Mouse (Mus musculus) cerebellum, postnatal 10 days (tissue): ENCODE data around the gene A830031A19Rik.
A peak's percentile ranks its signal among the peaks of the same experiment; 100 is the strongest.

ENCODE experiments used
- DNase-seq, 2 experiments: peaks; one replicate each; pipeline ENCODE4 v3.0.0; 2021; ENCODE audit warnings: mixed read lengths in 2 of 2

The A830031A19Rik gene

GRCm38 (mm10) chr11:24095236-24095635 lies 20.4 kb upstream of the A830031A19Rik start:
- no peak for DNase-seq

DNA sequence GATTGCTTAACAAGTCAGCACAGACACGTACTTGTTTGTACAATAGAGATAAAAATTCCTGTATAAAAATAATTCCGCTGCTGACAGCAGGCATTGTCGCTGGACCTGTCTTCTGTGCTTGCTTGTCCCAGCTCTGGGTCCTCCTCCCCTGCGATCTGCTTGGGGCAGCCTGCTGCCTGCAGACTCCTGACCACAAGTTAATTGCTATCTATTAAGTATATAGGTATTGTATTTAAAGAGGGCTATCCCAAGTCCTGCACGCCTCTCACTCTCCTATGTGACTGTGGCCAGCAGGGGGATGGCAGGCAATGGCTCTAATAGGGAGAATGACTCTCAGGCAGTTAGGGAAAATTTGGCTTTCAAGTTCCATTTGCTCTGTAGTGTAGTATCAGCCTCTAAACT lies 19.2 kb upstream of the A830031A19Rik start:
- peak; percentile 30 to 36 for DNase-seq

- no peak for DNase-seq
These were observed 17.8 kb upstream of the A830031A19Rik start for GRCm38 (mm10) chr11:24092618-24093017.

GRCm38 (mm10) chr11:24091393-24092080 lies 16.7 kb upstream of the A830031A19Rik start:
- DNase-seq = no peak

DNA sequence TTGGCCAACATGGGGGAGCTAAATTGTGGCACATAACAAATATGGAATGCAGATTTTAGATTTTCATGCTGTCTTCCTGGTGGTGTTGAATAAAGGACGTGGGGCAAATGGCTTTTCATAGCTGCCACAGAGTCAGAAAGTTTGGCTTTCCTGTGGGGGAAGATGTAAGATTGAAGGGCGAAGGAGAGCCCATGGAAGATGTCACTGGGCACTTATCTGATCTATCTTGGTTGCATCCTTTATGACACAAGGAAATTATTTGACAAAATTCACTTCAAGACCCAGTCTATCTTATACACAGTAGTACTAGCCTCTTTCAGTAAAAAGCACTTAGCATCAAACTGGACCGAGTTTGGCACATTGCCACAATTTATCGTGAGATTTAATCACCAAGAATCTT lies 15.6 kb upstream of the A830031A19Rik start:
- DNase-seq = no peak

GRCm38 (mm10) chr11:24087069-24087468 lies 12.2 kb upstream of the A830031A19Rik start:
- no peak for DNase-seq

DNA sequence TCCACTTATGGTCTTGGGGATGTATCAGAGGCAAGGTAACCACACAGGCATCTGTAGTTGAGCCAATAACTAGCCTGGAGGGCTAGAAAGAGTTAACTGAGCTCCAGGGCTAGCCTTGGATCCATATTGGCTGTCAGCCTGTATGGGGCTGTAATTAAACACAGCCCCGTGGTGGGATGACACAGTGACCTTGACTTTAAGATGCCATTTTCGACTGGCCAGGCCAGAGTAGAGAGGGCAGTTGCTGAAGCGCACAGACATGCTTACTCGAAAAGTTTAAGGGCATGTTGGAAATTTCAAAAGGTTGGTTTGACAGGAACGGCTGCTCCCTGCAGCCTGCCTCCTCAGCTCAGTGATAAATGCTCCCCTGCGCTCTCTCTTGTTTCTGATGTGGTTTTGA lies 11.1 kb upstream of the A830031A19Rik start:
- DNase-seq = no peak

- no peak for DNase-seq
These were observed 9.7 kb upstream of the A830031A19Rik start for GRCm38 (mm10) chr11:24084590-24084989.

- DNase-seq = no peak
These were observed 9.2 kb upstream of the A830031A19Rik start for GRCm38 (mm10) chr11:24084077-24084476.

GRCm38 (mm10) chr11:24083423-24083822 lies 8.6 kb upstream of the A830031A19Rik start:
- DNase-seq = no peak

GRCm38 (mm10) chr11:24083076-24083405 lies 8.2 kb upstream of the A830031A19Rik start:
- DNase-seq = no peak

DNA sequence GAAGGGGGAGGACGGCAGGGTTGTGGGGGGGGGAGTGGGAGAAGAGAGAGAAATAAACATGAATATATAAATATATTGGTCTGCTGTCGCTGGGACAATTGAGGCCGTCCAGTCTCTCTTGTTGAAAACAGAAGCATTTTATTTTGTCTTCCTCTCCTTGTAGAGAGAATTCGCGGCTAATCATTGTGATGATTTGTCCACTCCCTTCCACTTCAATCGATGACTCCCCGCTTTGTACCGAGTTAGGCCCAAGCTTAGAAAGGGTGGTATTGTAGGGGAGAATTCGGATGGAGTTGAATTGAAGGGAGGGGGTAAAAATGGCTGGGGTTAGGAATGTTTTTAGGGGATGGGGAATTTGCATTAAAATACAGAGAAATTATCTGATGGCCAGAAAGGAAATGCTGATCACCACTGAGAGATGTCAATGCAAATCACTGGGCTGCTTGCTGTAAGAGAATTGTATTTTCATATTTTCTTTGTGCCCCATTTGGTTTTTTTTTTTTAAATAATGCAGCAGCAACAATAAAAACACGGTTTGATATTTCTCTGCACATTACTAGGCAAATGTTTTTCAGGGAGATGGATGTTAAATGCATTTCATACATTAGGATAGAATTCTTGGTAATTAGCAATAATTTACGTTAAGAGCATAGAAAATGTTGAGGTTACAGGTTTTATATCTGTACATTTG lies 7.7 kb upstream of the A830031A19Rik start:
- no peak for DNase-seq

GRCm38 (mm10) chr11:24081687-24082384 lies 7.0 kb upstream of the A830031A19Rik start:
- DNase-seq = peak; percentile 66 to 74

DNA sequence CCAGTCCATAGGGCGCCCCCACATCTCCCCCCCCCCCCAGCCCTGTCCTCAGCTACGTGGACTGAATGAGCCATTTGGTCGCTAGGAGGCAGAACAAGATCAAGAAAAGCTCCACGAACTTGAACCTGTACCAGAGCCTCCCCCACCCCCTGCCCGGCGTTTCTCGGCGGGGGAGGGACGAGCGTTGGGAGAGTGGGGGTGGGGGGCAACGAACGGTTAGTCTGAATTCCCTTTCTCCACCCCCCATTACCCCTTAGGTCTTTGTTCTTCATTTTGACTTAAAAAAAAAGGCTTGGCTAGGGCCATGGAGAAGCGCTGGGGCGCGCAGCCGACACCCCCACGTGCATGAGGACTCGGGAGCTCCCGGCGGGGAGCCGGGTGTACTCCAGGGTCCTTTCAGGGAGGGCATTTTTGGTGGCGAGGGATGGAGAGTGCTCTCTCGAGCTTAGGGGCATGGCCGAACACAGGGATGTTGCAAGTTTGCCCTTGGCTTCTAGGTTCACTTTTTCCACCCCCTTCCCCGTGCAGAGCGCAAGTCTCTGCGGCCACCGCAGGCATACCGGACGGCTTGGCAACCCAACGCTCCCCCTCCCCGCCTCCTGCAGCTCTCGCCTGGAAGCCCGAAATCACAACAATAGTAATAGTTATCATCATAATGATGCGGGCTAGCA lies 6.3 kb upstream of the A830031A19Rik start:
- DNase-seq = peak; percentile 88 to 89

DNA sequence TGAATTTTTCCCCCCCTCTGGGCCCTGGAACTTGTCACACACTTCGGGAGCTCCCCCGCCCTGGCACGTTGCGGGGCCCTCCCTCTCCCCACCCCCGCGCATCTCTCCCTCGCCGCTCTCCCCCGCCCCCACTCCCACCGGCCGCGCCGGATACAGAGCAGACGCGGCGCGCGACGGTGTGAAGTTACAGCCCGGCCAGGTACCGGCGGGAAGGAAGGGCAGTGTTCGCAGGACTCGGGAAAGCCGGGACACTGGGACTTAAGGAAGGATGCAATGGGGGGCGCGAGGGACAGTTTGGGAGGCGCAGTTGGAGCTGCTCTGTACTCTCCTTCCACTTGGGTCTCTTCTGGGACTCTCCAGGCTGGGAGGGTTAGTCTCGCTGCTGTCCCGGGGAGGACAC lies 5.7 kb upstream of the A830031A19Rik start:
- peak; percentile 72 to 79 for DNase-seq

- DNase-seq = peak; percentile 66 to 74
These were observed 4.8 kb upstream of the A830031A19Rik start for GRCm38 (mm10) chr11:24079392-24080391.

DNA sequence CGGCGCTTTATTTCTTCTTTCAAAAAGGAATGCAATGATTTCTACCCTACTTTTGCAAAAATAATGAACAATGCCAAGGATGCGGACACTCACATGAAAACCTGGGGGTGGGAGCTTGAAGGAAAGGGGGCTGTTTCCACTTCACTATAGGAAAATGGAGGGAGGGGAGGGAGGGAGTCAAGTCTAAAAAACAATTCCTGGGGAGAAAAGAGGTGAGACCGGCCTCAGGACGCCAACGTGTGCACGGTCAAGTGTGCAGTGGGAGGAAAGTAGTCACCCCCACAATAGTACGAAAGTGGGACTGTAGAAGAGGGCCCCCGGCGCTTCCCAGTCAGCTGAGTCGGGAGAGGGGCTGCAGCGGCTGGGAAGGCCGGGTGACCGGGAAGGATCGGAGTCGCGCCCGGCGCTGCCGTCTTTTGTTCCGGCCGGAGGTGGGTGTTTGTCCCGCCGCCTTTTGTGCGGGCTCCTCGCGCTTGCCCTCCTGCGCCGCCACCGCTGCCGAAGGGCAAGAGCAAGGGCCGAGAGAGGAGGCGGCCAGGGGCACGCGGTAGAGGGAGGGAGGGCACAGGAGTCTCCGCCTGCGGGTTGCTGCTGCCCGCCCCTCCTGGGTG lies 4.0 kb upstream of the A830031A19Rik start:
- DNase-seq = peak; percentile 57 to 67

GRCm38 (mm10) chr11:24077795-24078705 lies 3.2 kb upstream of the A830031A19Rik start, which contains the start of gene Bcl11a:
Bcl11a (plus strand) TSS chr11:24078056.
- peak; percentile 74 to 81 for DNase-seq

DNA sequence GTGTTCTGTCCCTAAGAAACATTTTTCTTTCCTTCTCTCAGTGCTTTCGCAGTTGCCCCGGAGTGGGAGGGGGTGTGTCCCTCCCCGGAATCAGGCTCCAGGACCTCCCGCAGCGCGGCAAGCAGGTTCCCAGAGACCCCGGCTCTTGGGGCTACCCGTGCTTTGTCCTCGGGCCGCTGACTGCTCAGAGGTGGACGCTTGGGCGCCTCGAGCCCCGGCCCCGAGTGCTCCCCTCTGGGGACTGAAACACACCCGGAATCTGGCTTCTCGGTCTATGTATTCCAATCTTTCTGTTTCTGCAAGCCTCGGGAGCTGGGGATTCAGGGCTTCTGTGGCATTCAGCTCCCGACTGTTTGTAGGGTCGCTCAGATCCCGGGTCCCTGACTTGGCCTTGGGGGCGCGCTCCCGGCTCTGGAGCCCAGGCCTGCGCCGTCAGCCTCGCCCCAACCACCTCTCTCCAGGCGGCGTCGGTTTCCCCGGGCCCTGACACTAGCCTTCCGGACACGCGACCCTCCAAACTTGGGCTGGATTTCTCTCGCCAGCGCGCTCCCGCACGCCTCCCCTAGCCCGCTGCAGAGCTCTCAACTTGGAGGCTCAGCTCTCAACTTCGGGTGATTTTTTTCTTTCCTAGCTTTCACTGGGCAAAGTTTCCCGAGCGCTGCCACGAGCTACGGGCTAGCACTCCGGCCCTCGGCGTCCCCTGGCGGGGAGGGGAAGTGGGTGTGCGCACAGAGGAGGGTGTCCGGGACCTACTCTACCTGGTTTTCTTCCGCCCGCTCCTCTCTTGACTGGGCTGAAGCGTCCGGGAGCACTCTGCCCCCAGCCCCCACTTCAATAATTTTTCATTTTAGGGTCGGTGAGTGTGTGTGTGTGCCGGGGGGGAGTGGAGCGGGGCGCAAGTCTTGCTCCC lies 2.2 kb upstream of the A830031A19Rik start:
- DNase-seq = peak; percentile 62 to 71
